Mouse (Mus musculus) Patski (cell line): ENCODE results near the gene Zscan2. TPM values are rescaled to one million over a fixed set of nuclear protein-coding genes. Genes with fewer than 3 reads are reported as not detected.

Experiments used
- ATAC-seq: fragments of 100-300 bp; one replicate; pipeline ENCODE4 v1.8.0; 2021
- CTCF ChIA-PET: fragments of 350-600 bp; sonication (Branson Sonifier 250); formaldehyde crosslinking; loops from one replicate; lab custom pipeline; 2022; ENCODE audit warnings: inconsistent platforms; lab: Charles Lee
- POLR2A ChIA-PET: fragments of 350-600 bp; sonication (Branson Sonifier 250); formaldehyde crosslinking; loops from one replicate; lab custom pipeline; 2022; ENCODE audit warnings: antibody characterized with exemption, inconsistent platforms; lab: Charles Lee
- DNase-seq: peaks from one replicate; pipeline ENCODE4 v3.0.0-alpha.2; 2011; ENCODE audit warnings: low read depth, low spot score
- H3K27me3 ChIP-seq: fragments of 371-371 bp; one replicate; pipeline ENCODE4 v1.5.1; 2021
- CTCF ChIP-seq: fragments of 100-300 bp; IDR thresholded peaks from one replicate; pipeline ENCODE4 v1.5.1; 2021
- in situ Hi-C: fragments of 300-500 bp; cut with MboI; formaldehyde crosslinking; loops from 3 replicates; pipeline ENCODE4 v1.11.1; 2018; ENCODE audit warnings: low pct_unique_long_range_greater_than_20kb, mixed read lengths
- polyA plus RNA-seq: library from polyadenylated mRNA; unstranded; gene quantifications from one replicate; pipeline ENCODE4 v1.2.3, GENCODE M21; 2021

Gene Zscan2
- polyA plus RNA-seq, 1 experiment from 2014 or later: 20.3 TPM

DNA sequence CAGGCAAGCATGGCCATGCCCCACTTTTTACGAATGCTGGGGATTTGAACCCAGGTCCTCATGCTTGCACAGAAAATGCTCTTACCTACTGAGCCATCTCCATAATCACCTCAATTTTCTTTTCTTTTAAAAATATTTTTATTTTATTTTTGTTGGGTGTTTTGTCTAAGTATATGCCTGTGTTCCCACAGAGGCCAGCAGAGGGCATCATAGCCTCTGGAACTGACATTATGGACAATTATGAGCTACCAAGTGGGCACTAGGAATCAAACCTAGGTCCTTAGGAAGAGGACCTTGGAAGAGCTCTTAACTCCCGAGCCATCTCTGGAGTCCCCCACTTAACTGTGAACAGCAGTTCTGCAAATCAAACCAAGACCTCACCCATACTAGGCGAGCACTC is 7.5 kb upstream of the Zscan2 start:
- TF ChIP-seq CTCF: peak; percentile 69
- in situ Hi-C loops: loop anchor here (5.0 kb wide), 1 partner anchor 116 kb away; no protein-coding TSS in a partner anchor
- DNase-seq: no peak
- ATAC-seq: no peak
- POLR2A ChIA-PET: no interaction called here
- H3K27me3 ChIP-seq: no peaks in the 10 kb centered on the region
- CTCF ChIA-PET: interaction anchor here (0.6 to 1.7 kb wide), 4 partner anchors 109 to 129 kb away, joined by 3 to 7 read pairs (median 3); no protein-coding TSS in a partner anchor

DNA sequence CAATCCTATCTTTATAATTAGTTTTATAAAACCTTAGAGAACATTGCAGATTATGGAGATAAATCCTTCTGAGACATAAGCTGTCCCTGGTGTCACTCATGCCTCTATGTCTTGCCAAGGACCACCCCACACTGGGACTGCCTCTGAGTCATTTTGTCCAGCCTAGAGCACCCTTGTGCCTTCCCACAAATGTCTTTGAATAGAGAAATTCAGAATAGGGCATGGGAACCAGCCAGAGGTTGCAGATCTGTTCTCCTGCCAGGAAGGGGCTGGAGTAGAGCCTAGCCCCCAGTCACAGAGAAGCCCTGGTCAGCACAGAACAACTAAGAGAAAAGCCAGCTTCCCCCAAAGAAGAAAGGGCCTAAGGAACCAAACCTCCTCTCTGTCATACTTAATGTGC is 5.4 kb upstream of the Zscan2 start:
- no peak for ATAC-seq
- CTCF ChIA-PET: no interaction called here
- no peak for DNase-seq
- H3K27me3 ChIP-seq: no peaks in the 10 kb centered on the region
- TF ChIP-seq CTCF: no peak
- POLR2A ChIA-PET: interaction anchor here (1.3 kb wide), 1 partner anchor 60 kb away, joined by 3 read pairs; no protein-coding TSS in a partner anchor
- in situ Hi-C loops: loop anchor here (5.0 kb wide), 1 partner anchor 302 kb away; no protein-coding TSS in a partner anchor

DNA sequence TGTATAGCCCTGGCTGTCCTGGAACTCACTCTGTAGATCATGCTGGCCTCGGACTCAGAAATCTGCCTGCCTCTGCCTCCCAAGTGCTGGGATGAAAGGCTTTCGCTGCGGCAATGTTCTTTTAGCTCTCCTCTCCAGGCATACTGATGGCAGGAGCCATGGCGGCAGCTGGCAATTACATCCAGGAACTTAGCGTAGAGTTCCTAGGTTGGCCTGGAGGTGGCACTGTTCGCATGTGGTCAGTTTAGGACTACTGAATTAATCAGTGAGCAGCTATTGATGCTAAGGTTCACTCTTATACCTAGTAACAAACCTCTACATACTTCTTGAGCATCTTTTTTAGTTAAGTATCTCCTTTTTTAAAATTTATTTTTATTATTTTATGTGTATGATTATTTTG is 3.5 kb upstream of the Zscan2 start:
- no peak for DNase-seq
- POLR2A ChIA-PET: interaction anchor here (0.6 kb wide), 1 partner anchor 23 kb away, joined by 3 read pairs; no protein-coding TSS in a partner anchor
- ATAC-seq: peak; percentile 24
- CTCF ChIA-PET: interaction anchor here (0.6 to 1.6 kb wide), 12 partner anchors 19 to 298 kb away, joined by 3 to 8 read pairs (median 4); partner anchors contain the start of gene Wdr73
- in situ Hi-C loops: loop anchor here (5.0 kb wide), 1 partner anchor 300 kb away; no protein-coding TSS in a partner anchor
- no peaks in the 10 kb centered on the region for H3K27me3 ChIP-seq
- peak; percentile 75 for TF ChIP-seq CTCF

DNA sequence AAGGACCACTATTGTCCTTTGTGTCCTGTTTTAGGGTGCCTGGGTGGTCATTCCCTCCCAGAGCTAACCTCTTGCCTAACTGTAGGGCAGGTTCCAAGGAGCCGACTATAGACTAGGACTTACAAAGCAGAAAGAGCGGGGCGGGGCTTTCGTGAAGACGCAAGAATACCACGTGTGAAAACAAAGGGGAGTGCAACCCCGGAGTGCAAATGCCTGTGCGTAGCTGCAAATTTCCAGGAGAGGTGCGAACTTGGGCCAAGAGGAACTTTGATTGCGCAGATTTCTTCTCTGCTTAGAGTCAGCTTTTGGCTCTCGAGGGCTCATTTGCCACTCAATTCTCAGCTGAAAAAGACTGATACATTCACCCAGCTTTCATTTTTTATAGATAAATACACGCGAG is 493 bp upstream of the Zscan2 start:
- ChIA-PET CTCF (interaction anchor here (1.0 to 1.2 kb wide), 3 partner anchors 119 to 295 kb away, joined by 3 read pairs; no protein-coding TSS in a partner anchor), POLR2A (interaction anchor here (0.7 to 0.9 kb wide), 2 partner anchors 41 to 205 kb away, joined by 3 read pairs; partner anchors contain the start of gene Wdr73)
- in situ Hi-C loops: no loop called here
- TF ChIP-seq CTCF: no peak
- ATAC-seq (no peak), DNase-seq (no peak)
- no peaks in the 10 kb centered on the region for H3K27me3 ChIP-seq

DNA sequence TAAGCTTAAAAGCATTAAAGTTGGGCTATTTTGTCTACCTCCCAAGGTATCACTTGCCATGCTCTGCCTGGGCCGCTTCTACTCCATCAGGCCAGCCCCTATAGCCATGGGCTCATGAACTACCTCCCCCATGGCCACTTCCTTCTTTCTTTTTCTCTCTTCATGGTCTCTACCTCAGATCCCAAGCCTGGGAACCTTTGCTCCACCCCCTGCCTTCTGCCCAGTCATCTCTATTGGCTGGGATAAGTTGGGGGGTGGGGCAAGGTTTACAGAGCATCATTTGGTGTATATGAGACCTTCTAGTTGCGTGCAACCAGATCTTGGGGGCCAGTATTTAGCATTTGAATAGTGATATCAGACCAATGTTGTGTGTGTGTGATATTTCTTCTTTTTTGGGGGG is 1.8 kb downstream of the Zscan2 start:
- ChIA-PET POLR2A (no interaction called here), CTCF (no interaction called here)
- ATAC-seq (no peak), DNase-seq (no peak)
- in situ Hi-C loops: no loop called here
- TF ChIP-seq CTCF: no peak
- no peaks in the 10 kb centered on the region for H3K27me3 ChIP-seq

DNA sequence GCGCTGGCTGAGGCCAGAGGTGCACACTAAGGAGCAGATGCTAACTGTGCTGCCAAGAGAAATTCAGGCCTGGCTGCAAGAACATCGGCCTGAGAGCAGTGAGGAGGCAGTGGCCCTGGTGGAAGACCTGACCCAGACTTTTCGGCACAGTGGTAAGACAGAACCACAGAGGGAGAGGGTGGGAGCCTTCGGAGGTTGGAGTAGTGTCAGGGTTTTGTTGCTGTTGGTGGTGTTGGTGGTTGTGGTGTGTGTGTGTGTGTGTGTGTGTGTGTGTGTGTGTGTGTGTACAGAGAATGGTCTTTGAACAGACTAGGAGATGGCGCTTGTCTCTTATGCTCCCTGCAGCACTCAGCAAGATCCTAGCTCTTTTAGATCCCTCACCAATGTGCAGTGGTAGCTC is 2.8 kb downstream of the Zscan2 start:
- POLR2A ChIA-PET: no interaction called here
- CTCF ChIA-PET: no interaction called here
- TF ChIP-seq CTCF: no peak
- no peak for ATAC-seq
- in situ Hi-C loops: no loop called here
- DNase-seq: no peak
- H3K27me3 ChIP-seq: no peaks in the 10 kb centered on the region

DNA sequence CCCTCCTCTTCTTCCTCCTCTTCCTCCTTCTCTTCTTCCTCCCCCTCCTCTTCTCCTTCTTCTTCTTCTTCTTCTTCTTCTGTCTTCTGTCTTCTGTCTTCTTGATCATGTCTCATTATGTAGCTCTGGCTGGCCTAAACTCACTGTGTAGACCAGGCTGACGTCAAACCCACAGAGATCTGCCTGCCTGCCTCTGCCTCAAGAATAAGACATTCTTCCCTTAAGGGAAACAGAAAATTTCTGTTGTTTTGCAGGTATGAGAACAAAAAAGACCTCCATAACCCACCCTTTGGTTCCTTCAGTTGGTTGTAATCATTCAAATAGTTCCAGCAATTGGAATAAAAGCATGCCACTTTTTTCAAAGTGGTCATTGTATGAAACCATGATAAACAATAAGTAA is 3.4 kb downstream of the Zscan2 start:
- DNase-seq (no peak), ATAC-seq (no peak)
- in situ Hi-C loops: no loop called here
- TF ChIP-seq CTCF: no peak
- ChIA-PET POLR2A (interaction anchor here (0.7 kb wide), 1 partner anchor 1170 kb away, joined by 11 read pairs; no protein-coding TSS in a partner anchor), CTCF (no interaction called here)
- no peaks in the 10 kb centered on the region for H3K27me3 ChIP-seq

DNA sequence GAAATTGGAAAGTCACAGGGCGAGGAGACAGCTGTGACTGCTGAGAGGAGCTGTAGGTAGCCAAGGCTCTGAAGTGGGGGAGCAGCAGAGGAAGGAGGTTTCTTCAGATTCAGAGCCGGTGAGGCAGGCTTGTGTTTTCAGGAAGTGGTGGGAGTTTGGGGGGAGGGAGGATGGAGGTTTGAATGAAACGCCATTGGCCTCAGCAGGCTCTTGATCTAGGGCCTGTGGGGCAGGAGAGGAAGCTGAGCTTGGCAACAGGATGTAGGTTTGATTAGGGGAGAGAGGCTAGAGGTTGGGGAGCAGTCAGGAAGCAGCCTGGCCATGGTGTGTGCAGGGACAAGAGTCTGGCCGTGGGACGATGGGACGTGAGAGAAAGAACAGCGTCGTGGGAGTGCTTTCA is 4.1 kb downstream of the Zscan2 start:
- no peaks in the 10 kb centered on the region for H3K27me3 ChIP-seq
- ChIA-PET POLR2A (no interaction called here), CTCF (no interaction called here)
- ATAC-seq (no peak), DNase-seq (no peak)
- no peak for TF ChIP-seq CTCF
- in situ Hi-C loops: no loop called here

DNA sequence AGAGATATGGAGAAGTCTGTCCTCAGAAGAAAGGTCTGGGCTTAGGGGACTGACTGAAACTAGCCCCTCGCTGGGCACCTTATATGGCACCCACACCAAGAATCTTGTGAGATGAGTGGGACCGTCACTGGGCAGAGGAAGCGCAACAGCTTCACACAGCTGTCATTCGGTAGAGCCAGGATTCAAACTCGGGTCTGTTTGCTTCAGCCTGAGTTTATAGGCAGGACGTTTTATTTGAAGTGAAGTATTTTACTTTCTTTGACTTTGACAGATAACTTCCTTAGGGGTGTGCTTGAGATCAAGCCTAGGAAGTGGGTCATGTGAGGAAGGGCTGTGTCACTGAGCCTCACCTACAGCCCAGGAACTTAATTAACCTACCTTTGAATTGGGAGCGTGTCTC is 4.8 kb downstream of the Zscan2 start:
- ChIA-PET CTCF (no interaction called here), POLR2A (no interaction called here)
- DNase-seq: no peak
- in situ Hi-C loops: no loop called here
- H3K27me3 ChIP-seq: no peaks in the 10 kb centered on the region
- no peak for ATAC-seq
- TF ChIP-seq CTCF: no peak

DNA sequence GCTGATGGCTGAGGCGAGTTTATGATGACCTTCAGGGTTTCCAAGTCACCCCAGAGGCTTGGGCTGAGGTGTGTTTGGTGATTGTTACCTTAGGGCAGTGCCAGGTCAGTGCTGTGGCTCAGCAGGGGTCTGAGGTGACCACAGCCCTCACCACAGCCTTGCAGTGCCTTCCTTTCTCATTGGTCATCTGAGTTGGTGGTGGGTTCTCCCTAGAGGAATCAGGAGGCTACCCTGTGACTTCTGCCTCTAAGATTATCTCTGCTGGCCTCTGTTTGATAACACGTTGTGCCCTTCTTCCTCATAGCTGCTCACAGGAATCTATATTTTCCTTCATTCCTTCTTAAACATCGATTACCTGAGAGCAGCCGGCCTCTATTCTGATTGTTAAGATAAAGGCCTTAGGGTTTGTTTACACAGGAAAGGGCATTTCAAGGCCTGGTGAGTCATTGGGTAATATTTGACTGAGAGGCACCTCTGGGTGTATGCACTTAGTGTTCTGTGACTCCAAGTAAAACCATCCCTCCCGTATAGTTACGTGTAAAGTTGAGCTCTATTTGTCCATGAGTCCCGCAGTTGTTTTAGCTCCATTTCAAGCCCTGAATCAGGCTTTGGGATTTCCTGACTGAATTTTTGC is 5.9 kb downstream of the Zscan2 start:
- no peaks in the 10 kb centered on the region for H3K27me3 ChIP-seq
- peak; percentile 80 for ATAC-seq
- TF ChIP-seq CTCF: no peak
- POLR2A ChIA-PET: no interaction called here
- peak; percentile 80 for DNase-seq
- in situ Hi-C loops: no loop called here
- CTCF ChIA-PET: no interaction called here

DNA sequence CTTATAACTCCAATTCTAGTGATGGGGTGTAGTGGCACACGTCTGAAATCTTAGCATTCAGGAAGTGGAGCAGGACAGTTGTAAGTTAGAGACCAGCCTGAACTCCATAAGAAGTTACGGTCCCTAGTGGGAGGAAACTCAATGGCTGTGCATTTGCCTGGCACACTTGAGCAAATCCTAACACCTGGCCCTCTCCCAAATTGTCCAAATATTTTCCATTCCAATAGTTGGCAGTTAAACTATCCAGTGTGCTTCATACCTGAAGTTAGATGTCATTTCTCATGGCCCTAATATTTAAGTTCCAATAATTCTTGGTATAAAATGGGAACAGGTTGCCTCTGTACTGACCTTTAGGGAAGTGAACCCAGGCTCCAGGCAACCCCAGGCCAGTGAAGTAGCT is 8.0 kb downstream of the Zscan2 start:
- no peak for TF ChIP-seq CTCF
- H3K27me3 ChIP-seq: no peaks in the 10 kb centered on the region
- POLR2A ChIA-PET: interaction anchor here (0.7 to 0.9 kb wide), 2 partner anchors 19 to 175 kb away, joined by 3 read pairs; no protein-coding TSS in a partner anchor
- CTCF ChIA-PET: no interaction called here
- in situ Hi-C loops: no loop called here
- DNase-seq: no peak
- ATAC-seq: no peak
